Mouse (Mus musculus) kidney, postnatal 4 days (tissue): Measurements from ENCODE around the gene Utp11.

Source experiments
- DNase-seq, 2 experiments: peaks; one replicate each; pipeline ENCODE4 v3.0.0; 2021; ENCODE audit warnings: mixed read lengths in 2 of 2

The Utp11 gene

GRCm38 (mm10) chr4:124703881-124704796, 10.7 kb upstream of the Utp11 start:
- DNase-seq: peak; percentile 44 to 59

DNA sequence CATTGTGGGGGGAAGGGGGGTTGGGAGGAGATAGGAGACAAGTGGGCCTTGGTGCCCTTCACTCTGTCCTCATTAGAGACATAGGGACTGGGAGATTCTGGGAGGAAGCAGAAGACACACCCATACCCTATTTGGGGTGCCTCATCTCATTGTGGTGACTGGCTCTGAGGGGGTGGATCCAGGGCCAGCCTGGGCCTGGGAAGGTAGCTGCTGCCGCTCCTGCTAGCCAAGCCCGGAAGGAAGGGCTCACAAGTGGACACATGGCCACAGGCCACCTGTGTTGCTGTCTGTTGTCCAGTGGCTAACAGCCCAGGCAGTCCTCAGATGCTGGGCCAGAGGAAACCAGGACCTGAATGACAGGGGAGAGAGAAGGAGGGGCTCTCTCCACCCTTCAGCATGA, 10.0 kb upstream of the Utp11 start:
- peak; percentile 28 to 29 for DNase-seq

GRCm38 (mm10) chr4:124701916-124702315, 8.5 kb upstream of the Utp11 start:
- DNase-seq: no peak

- peak; percentile 37 to 57 for DNase-seq
Observed at GRCm38 (mm10) chr4:124701052-124701845, 7.8 kb upstream of the Utp11 start.

- DNase-seq: peak; percentile 84 to 90
Observed at GRCm38 (mm10) chr4:124700248-124700971, 7.0 kb upstream of the Utp11 start, which contains the start of gene Fhl3. Gene Fhl3 (plus strand): TSS chr4:124700701.

DNA sequence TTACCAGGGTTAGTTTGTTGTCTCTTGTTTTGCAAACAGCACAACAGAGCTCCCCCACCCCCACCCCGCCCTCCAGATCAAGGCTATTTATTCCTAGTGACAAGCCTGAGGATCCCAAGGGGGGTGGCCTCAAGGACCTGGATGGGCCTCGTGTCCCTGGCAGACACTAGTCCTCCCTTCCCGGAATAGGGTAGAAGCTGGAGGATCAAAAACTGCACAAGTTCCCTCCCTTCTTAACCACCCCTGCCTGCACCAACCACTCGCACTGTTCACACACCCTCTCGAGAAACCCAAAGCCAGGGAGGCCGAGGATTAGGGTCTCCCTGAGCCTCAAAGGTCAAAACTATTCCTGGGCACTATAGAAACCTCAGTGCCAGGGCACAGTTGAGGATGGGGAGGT, 6.4 kb upstream of the Utp11 start:
- no peak for DNase-seq

DNA sequence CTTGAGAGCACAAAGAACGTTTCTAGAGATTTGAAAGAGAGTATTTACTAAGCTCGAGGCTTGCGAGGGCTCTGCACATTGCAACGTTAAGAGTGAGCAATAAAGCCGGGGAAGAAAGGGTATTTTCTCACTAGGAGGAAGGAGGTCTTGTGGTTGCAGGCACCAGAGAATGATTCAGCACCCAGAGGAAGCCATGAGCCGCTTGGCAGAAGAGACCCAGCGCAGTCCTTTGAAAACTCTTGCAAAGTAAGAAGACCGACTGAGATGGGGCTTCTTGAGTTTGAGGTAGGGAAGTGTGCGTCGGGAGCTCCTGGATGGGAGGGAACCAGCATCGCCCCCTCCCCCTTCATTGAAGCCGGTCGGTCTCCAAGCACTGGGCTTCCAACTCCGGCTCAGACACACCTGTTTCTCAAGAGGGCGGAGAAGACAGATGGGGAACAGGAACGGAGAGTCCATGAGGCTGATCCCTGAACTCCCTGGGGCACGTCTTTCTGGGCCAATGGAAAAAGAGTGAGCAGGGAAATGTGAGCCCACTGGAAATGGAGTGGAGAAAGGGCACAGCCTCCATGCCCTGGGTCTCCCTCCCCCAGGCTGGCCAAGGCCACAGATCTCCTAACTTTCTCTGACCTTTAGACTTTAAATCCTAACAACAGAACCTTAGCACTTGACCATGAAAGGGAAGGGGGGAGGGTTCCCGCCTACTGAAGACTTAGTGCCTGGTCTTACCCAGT, 2.6 kb upstream of the Utp11 start:
- no peak for DNase-seq

DNA sequence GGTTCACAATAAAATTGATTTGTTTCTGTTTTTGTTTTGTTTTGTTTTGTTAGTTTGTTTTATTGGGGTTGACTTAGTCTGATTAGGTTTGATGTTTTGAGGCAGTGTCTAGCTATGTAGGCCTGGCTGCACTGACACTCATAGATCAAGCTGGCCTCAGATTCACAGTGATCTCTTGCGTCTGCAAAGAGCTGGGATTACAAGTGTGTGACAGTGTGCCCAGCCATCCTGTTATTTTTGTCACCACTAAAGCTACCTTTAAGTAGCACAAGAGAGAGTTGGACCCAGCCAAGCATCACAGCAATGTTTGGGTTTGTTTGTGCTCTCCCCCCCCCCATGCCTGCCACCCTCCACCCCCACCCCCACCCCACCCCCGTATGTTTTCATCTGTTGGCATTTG, 1.2 kb upstream of the Utp11 start:
- no peak for DNase-seq

GRCm38 (mm10) chr4:124692416-124692861, 961 bp downstream of the Utp11 start:
- DNase-seq: no peak

DNA sequence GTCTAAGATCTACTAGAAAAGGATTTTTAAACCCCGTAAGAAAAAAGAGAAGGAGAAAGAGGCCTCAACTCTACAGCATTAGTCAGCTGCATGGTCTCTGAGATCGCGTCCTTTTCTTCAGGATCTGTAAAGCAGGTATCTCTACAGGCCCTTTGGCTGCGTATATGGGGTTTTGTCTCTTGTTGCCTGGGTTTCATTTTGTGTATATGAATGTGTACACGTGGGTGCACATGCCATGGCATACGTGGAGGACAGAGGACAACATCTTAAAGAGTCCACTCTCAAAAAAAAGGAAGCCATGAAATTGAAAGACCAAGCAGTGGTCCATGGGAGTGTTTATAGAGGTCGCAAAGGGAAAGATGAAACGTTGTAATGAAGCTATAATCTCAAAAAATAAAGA, 1.9 kb downstream of the Utp11 start:
- DNase-seq: no peak

- DNase-seq: no peak
Observed at GRCm38 (mm10) chr4:124685897-124686402, 7.5 kb downstream of the Utp11 start.

DNA sequence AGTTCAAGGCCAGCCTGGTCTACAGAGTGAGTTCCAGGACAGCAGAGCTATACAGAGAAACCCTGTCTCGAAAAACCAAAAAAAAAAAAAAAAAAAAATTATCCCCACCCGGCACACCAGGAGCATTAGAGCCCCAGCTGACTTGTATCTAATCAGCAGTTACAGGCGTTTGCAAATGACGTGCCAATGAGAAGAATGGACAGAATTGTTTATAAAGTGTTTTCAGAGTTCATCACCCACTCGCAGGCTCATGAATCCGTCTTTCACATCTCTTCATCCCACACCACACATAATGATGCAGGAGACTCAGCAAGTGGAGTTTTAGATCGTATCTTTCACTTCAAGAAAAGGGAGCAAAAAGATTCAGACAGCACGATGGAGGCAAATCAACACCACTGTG, 7.9 kb downstream of the Utp11 start:
- DNase-seq: no peak

DNA sequence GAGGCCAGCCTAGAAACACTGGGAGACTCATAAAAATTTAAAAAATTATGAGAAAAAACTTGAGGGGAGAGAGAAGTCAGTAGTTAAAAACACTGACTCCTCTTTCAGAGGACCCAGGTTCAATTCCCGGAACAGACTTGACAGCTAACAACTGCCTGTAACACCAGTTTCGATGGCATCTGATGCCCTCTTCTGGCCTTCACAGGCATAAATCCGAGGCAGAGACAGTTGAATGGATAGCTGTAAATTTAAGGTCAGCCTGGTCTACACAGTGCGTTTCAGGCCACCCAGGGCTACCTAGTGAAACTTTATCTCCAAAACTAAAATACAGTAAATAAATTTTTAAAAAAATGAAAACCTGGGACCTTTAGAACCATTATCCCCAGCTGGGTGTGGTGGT, 8.4 kb downstream of the Utp11 start:
- DNase-seq: no peak

GRCm38 (mm10) chr4:124683474-124683873, 9.9 kb downstream of the Utp11 start:
- DNase-seq: no peak

GRCm38 (mm10) chr4:124682270-124682669, 11.1 kb downstream of the Utp11 start:
- no peak for DNase-seq

- no peak for DNase-seq
Observed at GRCm38 (mm10) chr4:124675958-124676357, 17.4 kb downstream of the Utp11 start.

- DNase-seq: peak; percentile 84 to 87
Observed at GRCm38 (mm10) chr4:124675037-124675436, 18.4 kb downstream of the Utp11 start.

- no peak for DNase-seq
Observed at GRCm38 (mm10) chr4:124674334-124675032, 18.9 kb downstream of the Utp11 start.

- no peak for DNase-seq
Observed at GRCm38 (mm10) chr4:124672347-124673320, 20.8 kb downstream of the Utp11 start.

DNA sequence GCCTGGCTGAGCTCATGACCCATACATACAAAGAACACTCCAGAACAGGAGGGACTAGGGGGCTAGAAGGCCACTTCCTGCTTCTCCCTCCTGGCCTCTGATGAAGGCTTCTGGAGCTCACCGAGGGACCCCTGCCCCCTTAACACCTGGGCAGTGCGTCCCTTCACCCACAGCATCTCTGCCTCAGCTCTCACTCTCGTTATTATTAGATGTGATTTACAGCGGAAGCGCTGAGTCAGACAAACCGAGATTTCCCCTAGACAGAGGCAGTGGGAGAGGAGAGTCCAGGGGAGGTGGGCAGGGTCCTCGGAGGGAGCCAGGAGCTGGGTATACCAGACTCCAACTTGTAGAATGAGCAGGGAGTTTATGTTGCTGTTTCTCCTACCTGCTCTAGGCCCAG, 21.8 kb downstream of the Utp11 start:
- no peak for DNase-seq
